Mouse (Mus musculus): ENCODE results near the gene Ergic1.

DNA sequence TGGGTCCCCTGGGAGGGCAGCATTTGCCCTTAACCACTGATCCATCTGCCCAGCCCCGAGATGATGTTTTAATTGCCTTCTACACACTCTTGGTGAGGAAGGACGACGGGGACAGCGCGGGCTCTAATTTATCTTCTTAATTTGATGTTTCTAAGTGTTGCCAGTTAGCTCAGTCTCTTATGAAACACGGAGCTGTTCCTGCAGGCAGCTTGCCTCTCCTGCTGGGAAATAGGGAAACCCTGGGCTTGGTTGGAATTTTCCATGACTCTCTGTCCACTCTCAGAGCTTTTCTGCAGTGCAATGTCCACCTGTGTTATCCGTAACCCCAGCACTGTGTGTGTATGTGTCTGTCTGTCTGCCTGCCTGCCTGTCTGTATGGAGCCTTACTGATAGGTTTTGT lies 132.1 kb downstream of the Ergic1 start:
- TF ChIP-seq GATA1 (IDR thresholded peaks at IDR 0.05; ENCODE audit: borderline replicate concordance, low read length), result no peak
- TF ChIP-seq FLI1 (IDR thresholded peaks at IDR 0.05; ENCODE audit: low read length), result no peak
